Mouse (Mus musculus): Measurements from ENCODE around the gene Pde3b. TPM values are rescaled to one million over a fixed set of nuclear protein-coding genes. Genes with fewer than 3 reads are reported as not detected.
"Not testable (repeated sequence)": the region's sequence is repeated elsewhere in the genome, so short reads cannot be mapped to it uniquely, and the experiment has no call there.

The Pde3b gene
- total RNA-seq, 2 experiments from 2014 or later, result 7.4 to 8.0 TPM

- no peak for DNase-seq (ENCODE audit: low spot score in 2 of 2)
- intact Hi-C loops (cut with DNase I), result no loop called here
These were observed 59.8 kb downstream of the Pde3b start for GRCm38 (mm10) chr7:114474889-114475288.

GRCm38 (mm10) chr7:114477884-114478283 lies 62.8 kb downstream of the Pde3b start:
- intact Hi-C loops (cut with DNase I), result no loop called here
- DNase-seq (ENCODE audit: low spot score in 2 of 2), result no peak

GRCm38 (mm10) chr7:114478901-114479300 lies 63.8 kb downstream of the Pde3b start:
- DNase-seq (ENCODE audit: low spot score in 2 of 2), result no peak

DNA sequence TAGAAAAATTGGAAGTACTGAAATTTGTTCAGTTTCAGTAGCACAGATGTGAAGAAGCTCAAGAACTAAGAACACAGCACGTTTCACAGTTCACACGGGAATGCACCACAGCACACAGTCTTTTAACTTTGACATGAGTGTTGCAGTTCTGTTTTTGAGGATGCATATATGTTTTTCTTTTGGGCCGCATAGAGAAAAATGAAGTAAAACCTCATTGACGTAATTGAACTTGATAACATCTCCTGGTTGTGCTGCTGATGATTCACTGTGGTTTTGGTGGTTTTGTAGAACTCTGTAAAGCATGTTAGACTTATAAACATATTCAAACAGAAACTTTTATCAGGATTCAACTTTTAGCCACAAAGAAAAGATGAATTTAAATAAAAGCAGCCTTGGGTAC lies 64.7 kb downstream of the Pde3b start:
- intact Hi-C loops (cut with DNase I), result no loop called here
- no peak for DNase-seq (ENCODE audit: low spot score in 2 of 2)

More at GRCm38 (mm10) chr7:114478901-114479300, 63.8 kb downstream of the Pde3b start:
- intact Hi-C loops (cut with DNase I), result no loop called here

DNA sequence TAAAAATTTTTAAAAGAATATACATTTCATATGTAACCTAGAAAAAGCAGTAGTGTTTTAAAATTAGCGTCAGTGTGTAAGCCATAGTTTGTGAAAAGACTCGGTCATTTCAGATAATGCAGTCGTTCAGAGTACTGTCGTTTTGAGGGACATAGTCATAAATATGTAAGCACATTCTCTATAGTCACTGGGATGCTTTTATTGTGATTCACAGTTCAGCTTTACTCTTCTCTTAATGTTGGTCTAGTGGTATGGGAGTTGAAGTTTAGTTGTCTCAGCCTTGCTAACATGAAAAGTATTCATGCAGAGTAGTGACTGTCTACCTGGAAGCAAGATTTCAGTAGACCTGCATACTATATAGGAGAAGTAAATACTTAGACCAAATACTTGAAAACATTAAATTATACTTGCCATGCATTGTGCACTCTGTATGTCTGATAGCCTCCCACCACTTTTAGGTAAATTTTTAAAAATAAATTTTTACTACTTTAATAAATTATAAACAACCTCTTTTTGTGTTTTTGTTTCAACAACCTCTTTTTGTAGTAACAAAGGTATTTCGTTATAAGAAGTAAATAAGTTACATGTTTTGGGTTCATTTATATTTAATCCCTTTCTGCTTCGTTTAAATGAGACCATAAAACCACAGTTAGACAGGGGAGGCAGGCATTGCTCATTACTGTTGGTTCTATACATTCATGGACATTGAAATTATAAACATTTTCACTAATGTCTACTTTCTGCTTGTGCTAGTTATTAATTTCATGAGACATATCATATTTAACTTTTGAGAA lies 65.3 kb downstream of the Pde3b start:
- no peak for DNase-seq (ENCODE audit: low spot score in 2 of 2)
- intact Hi-C loops (cut with DNase I), result no loop called here

DNA sequence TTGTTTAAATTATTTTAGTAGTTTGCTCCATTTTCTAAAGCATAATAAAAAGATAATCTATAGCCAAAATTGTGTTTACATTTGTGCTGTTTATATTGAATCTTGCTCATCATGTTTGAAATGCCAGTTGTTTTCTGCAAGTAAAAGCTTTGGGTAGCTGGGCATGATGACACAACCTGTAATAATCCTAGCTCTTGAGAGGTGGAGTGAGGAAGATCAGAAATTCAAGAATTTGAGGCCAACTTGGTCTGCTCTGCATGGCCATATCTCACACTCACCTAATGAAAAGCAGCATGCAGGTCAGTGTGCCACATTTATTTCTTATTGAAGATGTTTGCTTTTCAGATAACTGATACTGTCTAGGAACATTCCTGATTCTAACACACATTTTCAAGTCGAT lies 65.9 kb downstream of the Pde3b start:
- no peak for DNase-seq (ENCODE audit: low spot score in 2 of 2)
- intact Hi-C loops (cut with DNase I), result no loop called here

DNA sequence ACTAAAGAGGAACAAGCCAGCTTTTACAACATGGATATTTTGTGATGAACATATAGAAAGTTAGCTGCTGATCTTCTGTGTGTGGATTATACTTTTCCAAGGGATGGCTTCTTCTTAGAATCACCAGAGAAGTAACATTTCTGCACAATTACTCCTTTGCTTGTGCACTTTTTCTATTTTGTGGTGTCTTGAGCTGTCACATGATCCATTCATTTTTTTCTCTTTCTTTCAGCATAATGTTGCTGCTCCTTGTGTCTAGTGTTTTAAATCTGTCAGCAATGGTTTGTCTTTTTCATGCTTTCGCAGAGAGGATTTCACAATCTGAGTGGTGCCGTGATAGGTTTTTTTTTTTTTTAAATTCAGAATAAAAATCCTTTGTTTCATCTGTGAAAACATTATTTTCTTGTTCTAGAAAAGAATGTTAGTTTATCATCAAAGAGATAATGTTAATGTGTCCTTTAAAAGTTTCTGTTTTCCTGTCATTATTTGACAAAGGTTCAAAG lies 66.4 kb downstream of the Pde3b start:
- DNase-seq (ENCODE audit: low spot score in 2 of 2), result no peak
- intact Hi-C loops (cut with DNase I), result no loop called here

GRCm38 (mm10) chr7:114492540-114492939 lies 77.5 kb downstream of the Pde3b start:
- intact Hi-C loops (cut with DNase I), result loop anchor here (5.0 to 10.0 kb wide), 2 partner anchors 195 to 218 kb away; partner anchors contain the start of gene Psma1
- DNase-seq (ENCODE audit: low spot score in 2 of 2), result no peak

DNA sequence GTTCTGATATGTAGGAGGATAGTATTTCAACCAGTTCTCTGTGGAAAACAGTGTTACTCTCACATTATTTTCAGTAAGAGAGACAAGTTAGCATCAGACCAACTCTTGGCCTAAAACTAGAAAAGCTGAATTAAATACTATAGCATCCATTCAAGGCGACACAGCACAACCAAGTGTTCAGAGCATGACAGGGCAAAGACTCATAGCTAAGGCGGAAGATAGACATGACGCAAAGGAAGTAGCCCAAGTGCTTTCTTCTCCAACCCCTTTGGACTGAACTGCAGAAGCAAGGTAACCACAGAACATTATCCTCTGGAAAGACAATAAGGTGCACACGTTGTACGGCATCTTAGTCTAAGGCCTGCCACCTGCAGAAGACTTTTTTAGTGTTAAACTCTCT lies 79.0 kb downstream of the Pde3b start:
- DNase-seq (ENCODE audit: low spot score in 2 of 2), result peak in 1 of 2 experiments; percentile 17

DNA sequence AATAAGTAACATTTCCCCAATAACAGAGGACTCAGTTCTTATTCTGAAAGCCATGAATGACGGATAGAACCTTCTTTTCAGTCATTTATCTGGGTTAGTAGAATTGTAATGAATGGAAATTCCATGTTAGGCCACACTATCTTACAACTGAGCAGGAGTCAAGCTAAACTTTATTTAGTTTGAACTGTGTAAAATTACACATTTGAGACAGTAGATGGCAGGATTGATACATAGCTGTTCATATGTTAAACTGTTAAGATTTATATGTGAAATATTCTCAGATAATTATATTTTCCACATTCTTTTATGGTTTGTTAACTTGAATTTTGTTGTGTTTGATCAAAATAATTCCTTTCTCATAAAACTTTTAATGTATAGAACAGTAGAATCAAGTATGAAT lies 84.2 kb downstream of the Pde3b start:
- no peak for DNase-seq (ENCODE audit: low spot score in 2 of 2)
- intact Hi-C loops (cut with DNase I), result loop anchor here (5.0 to 10.0 kb wide), 2 partner anchors 224 to 318 kb away; partner anchors contain the start of gene Psma1

More for the DNA sequence above, 79.0 kb downstream of the Pde3b start:
- intact Hi-C loops (cut with DNase I), result loop anchor here (5.0 to 10.0 kb wide), 2 partner anchors 197 to 219 kb away; partner anchors contain the start of gene Psma1

DNA sequence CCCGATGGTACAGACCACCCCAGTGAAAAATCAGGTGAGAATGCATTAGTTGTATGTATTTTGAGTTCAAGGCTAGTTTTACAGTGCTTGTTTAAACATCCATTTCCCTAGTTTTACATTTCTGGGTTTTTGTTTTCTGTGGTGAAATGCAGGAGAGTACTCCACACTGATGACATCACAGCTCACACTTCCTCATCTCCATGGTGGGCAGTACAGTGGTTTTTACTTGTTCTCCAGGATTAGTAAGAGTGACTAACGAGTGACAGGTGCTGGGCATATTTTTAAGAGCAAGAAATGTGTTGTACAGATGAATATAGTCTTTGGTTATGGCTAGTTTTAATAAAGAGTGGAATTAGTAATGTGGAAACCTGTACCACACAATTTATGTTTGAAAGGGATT lies 93.8 kb downstream of the Pde3b start:
- DNase-seq (ENCODE audit: low spot score in 2 of 2), result no peak
- intact Hi-C loops (cut with DNase I), result no loop called here

DNA sequence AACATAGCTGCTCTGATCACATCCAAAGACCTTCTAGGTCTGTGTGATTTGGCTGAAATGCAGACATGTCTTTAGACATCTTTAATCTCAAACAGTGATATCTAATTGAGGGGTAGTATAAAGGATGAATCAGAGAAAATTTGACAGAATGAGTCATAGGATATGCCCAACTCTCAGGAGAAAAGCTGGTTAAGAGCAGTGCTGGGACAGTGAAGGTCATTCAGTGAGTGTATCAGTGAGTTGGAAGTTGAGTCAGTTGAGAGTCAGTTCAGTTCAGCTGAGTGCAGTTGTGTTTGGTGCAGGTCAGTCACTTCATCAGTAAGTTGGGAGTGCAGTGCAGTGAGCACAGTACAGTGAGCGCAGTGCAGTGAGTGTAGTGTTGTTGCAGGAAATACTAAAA lies 105.0 kb downstream of the Pde3b start:
- intact Hi-C loops (cut with DNase I), result no loop called here
- DNase-seq (ENCODE audit: low spot score in 2 of 2), result no peak

GRCm38 (mm10) chr7:114526245-114526644 lies 111.2 kb downstream of the Pde3b start:
- intact Hi-C loops (cut with DNase I), result no loop called here
- no peak for DNase-seq (ENCODE audit: low spot score in 2 of 2)

GRCm38 (mm10) chr7:114536179-114536578 lies 121.1 kb downstream of the Pde3b start:
- DNase-seq (ENCODE audit: low spot score in 2 of 2), result no peak

GRCm38 (mm10) chr7:114562531-114563241 lies 147.6 kb downstream of the Pde3b start, which contains the start of gene Cyp2r1:
TSS of gene Cyp2r1 (minus strand) at chr7:114562972.
- intact Hi-C loops (cut with DNase I), result no loop called here
- DNase-seq (ENCODE audit: low spot score in 2 of 2), result peak; percentile 87 to 89

More at GRCm38 (mm10) chr7:114536179-114536578, 121.1 kb downstream of the Pde3b start:
- intact Hi-C loops (cut with DNase I), result no loop called here

- intact Hi-C loops (cut with DNase I); DNase-seq (ENCODE audit: low spot score in 2 of 2): not testable (repeated sequence)
These were observed 158.8 kb downstream of the Pde3b start for GRCm38 (mm10) chr7:114573866-114574265.

DNA sequence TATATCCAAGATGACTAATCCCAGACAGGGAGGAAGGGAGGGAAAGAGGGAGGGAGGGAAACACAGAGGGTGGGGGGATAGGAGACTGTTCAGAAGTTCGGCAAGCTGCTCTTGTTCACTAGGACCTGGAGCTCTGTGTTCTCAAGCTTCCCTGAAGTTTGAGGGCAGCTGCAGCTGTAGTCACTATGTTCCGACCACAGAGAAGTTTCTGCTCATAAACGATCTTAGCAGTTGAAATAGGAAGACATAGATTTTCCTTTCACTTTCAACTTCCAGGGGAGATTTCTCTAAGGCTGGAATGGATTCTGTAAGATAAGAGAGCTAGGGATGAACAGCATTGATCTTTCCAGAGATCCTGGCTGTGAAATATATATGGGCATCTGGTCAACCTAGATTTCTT lies 161.8 kb downstream of the Pde3b start:
- DNase-seq (ENCODE audit: low spot score in 2 of 2), result no peak
- intact Hi-C loops (cut with DNase I), result no loop called here

DNA sequence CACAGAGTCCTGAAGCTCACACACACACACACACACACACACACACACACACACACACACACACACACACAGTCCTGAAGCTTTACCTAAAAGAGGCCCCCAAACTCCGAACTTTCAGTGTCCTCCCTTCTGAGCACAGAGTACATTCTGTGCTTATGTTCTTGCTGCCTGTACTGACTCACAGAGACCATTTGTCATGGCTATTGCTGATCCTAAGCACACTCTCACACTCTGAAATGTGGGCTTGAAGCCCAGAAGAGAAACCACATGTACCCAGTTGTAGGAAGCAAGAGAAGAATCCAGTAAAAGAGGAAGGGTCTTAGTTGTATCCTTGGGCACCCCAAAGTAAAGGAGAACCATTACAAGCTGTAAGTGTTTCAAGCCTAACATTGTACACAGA lies 162.6 kb downstream of the Pde3b start:
- intact Hi-C loops (cut with DNase I), result no loop called here
- peak in 1 of 2 experiments; percentile 23 for DNase-seq (ENCODE audit: low spot score in 2 of 2)

DNA sequence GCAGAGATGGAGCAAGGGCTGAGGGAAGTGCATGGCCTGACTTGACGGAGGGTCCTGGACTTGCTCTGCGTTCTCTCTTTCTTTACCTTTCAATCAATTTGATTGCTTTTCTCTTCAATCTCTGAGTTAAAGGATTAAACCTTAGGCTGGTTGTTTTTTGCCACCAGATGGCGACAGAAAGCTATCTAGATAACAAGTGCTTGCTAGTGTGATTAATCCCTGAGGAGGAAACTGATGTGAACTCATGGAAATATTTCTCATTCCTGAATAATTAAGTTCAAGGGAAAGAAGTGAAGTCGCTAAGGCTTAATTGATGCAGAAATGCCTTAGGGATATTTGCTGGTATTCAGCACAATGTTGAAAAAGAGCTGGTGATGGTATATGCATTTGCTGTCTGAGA lies 165.3 kb downstream of the Pde3b start:
- intact Hi-C loops (cut with DNase I), result loop anchor here (1.0 to 5.0 kb wide), 4 partner anchors 56 to 237 kb away; partner anchors contain the start of genes Calca and Calcb
- DNase-seq (ENCODE audit: low spot score in 2 of 2), result peak; percentile 68 to 81

GRCm38 (mm10) chr7:114581200-114581599 lies 166.1 kb downstream of the Pde3b start:
- intact Hi-C loops (cut with DNase I), result loop anchor here (2.0 to 5.0 kb wide), 3 partner anchors 56 to 136 kb away; partner anchors contain the start of genes Calca and Calcb
- no peak for DNase-seq (ENCODE audit: low spot score in 2 of 2)

All from left cerebral cortex, postnatal 14 days (tissue).